Comparison of ENCODE assay signal across 26 mouse cellular contexts in the genomic region with DNA sequence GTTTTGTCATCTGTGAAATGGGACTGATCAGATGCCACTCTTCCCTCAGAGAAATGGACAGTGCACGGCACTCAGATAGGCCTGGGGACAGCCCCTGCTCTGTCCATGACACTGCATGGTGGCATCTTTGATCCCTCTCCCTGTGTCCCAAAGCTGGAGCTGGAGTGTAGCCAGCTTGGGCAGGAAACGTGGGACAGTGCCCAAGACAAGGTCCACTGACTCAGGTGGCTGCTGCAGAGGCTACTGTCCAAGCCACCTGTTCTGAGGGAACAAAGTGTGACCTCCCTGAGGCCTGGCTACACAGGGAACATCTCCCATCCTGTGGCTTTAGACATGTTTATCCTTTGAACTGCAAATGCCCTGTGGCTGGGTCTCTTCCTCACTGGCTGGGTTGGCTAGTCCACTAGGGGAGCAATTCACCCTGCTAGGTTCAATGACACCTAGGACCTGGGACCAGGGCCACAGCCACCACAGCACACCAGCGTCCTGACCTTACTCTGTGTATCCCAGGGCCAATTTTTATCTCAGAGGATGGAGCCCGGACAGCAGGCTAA. TPM values are rescaled to one million over a fixed set of nuclear protein-coding genes. Genes with fewer than 3 reads are reported as not detected.
DNase-seq lines count a peak whose midpoint lies in the region; ATAC-seq and TF ChIP-seq lines count a peak whose summit lies in the region.
"Had no signal": no experiment of that assay in that cellular context is flagged by ENCODE, and none has a peak within 500 bp of the region (broad histone marks: within the 10 kb centered on the region; RNA-seq: fewer than 3 reads in every experiment).

No protein-coding gene starts in this region.

- peaks cover 17% of the 10 kb centered on the region; the same call in 1 of the 2 replicates for H3K27me3 ChIP-seq in intestine, postnatal 0 days (replicated peaks; ENCODE audit: control insufficient read depth, insufficient read depth, low read length)
- 0 out of 2 replicates have a peak, but pooled peaks cover 7% of the 10 kb centered on the region for H3K27me3 ChIP-seq in intestine, embryonic 15.5 days (replicated peaks)
- H3K27me3 ChIP-seq in kidney, embryonic 14.5 days (ENCODE audit: control insufficient read depth, insufficient read depth, low read length): no peaks in the 10 kb centered on the region
- H3K27me3 ChIP-seq in lung, embryonic 14.5 days (ENCODE audit: insufficient read depth, low read length): no peaks in the 10 kb centered on the region; the same call in 1 of the 2 replicates
- H3K27me3 ChIP-seq: neural tube, embryonic 13.5 days had no signal

- no peaks in the 10 kb centered on the region for H3K36me3 ChIP-seq in intestine, postnatal 0 days (ENCODE audit: control insufficient read depth, insufficient read depth)
- no peaks in the 10 kb centered on the region for H3K36me3 ChIP-seq in intestine, embryonic 15.5 days
- H3K36me3 ChIP-seq in kidney, embryonic 14.5 days (ENCODE audit: control insufficient read depth, insufficient read depth, low read length): no peaks in the 10 kb centered on the region
- H3K36me3 ChIP-seq in lung, embryonic 14.5 days (ENCODE audit: insufficient read depth): no peaks in the 10 kb centered on the region
- H3K36me3 ChIP-seq: embryonic facial prominence, embryonic 10.5 days; embryonic facial prominence, embryonic 15.5 days; forebrain, embryonic 12.5 days; midbrain, embryonic 12.5 days; neural tube, embryonic 13.5 days had no signal

- H3K9ac ChIP-seq in intestine, postnatal 0 days (ENCODE audit: low read depth, low read length): no peak overlapping the region
- H3K9ac ChIP-seq in intestine, embryonic 15.5 days: no peak overlapping the region
- H3K9ac ChIP-seq in kidney, embryonic 14.5 days (ENCODE audit: low read depth, low read length): no peak overlapping the region
- H3K9ac ChIP-seq in lung, embryonic 14.5 days: no peak overlapping the region
- H3K9ac ChIP-seq: embryonic facial prominence, embryonic 15.5 days; forebrain, embryonic 12.5 days; forebrain, postnatal 0 days; hindbrain, embryonic 14.5 days; midbrain, embryonic 12.5 days; neural tube, embryonic 13.5 days had no signal

- no peak overlapping the region for H3K27ac ChIP-seq in intestine, postnatal 0 days (ENCODE audit: low read depth, low read length)
- no peak overlapping the region for H3K27ac ChIP-seq in intestine, embryonic 15.5 days
- no peak overlapping the region for H3K27ac ChIP-seq in kidney, embryonic 14.5 days (ENCODE audit: low read depth, low read length)
- no peak overlapping the region for H3K27ac ChIP-seq in lung, embryonic 14.5 days (ENCODE audit: low read depth)
- H3K27ac ChIP-seq: embryonic facial prominence, embryonic 10.5 days; embryonic facial prominence, embryonic 15.5 days; forebrain, embryonic 12.5 days; hindbrain, embryonic 14.5 days; midbrain, embryonic 12.5 days; neural tube, embryonic 13.5 days; stomach, postnatal 0 days had no signal

- H3K4me1 ChIP-seq in intestine, postnatal 0 days (replicated peaks; ENCODE audit: control insufficient read depth, insufficient read depth, low read length): no peaks in the 10 kb centered on the region; the same call in 1 of the 2 replicates
- peaks cover 47% of the 10 kb centered on the region for H3K4me1 ChIP-seq in intestine, embryonic 15.5 days (replicated peaks)
- peaks cover 44% of the 10 kb centered on the region for H3K4me1 ChIP-seq in kidney, embryonic 14.5 days (ENCODE audit: control insufficient read depth, insufficient read depth, low read length)
- peaks cover 42% of the 10 kb centered on the region for H3K4me1 ChIP-seq in lung, embryonic 14.5 days (ENCODE audit: insufficient read depth)

- no peaks in the 10 kb centered on the region for H3K9me3 ChIP-seq in intestine, postnatal 0 days (ENCODE audit: control insufficient read depth)
- no peaks in the 10 kb centered on the region for H3K9me3 ChIP-seq in intestine, embryonic 15.5 days
- H3K9me3 ChIP-seq in kidney, embryonic 14.5 days (ENCODE audit: control insufficient read depth, low read length): no peaks in the 10 kb centered on the region
- H3K9me3 ChIP-seq in lung, embryonic 14.5 days (ENCODE audit: low read depth, low read length): no peaks in the 10 kb centered on the region
- H3K9me3 ChIP-seq: embryonic facial prominence, embryonic 10.5 days; embryonic facial prominence, embryonic 15.5 days; forebrain, embryonic 12.5 days; midbrain, embryonic 12.5 days; neural tube, embryonic 13.5 days had no signal

- 0 out of 2 replicates have a peak, but pooled peaks have one; percentile 12 for TF ChIP-seq CTCF in intestine, postnatal 0 days (IDR thresholded peaks at IDR 0.05; ENCODE audit: low read depth)
- TF ChIP-seq CTCF in lung, embryonic 14.5 days (IDR thresholded peaks at IDR 0.05; ENCODE audit: low read depth): 0 out of 2 replicates have a peak, but pooled peaks have one; percentile 8

- no peak for ATAC-seq in intestine, postnatal 0 days
- no peak for ATAC-seq in intestine, embryonic 15.5 days
- no peak for ATAC-seq in kidney, embryonic 14.5 days (ENCODE audit: low FRiP score, low TSS enrichment)
- ATAC-seq in lung, embryonic 14.5 days (ENCODE audit: insufficient read depth): no peak
- ATAC-seq: forebrain, postnatal 0 days had no signal

- 78% methylated on average over 4 of the region's 4 CpGs for WGBS in intestine, postnatal 0 days
- WGBS in intestine, embryonic 15.5 days: 75% methylated on average over 4 of the region's 4 CpGs
- 75% methylated on average over 4 of the region's 4 CpGs for WGBS in kidney, embryonic 14.5 days
- 65% methylated on average over 4 of the region's 4 CpGs for WGBS in lung, embryonic 14.5 days

- H3K4me3 ChIP-seq in intestine, postnatal 0 days (ENCODE audit: low read depth, low read length): no peak overlapping the region
- no peak overlapping the region for H3K4me3 ChIP-seq in intestine, embryonic 15.5 days (replicated peaks)
- no peak overlapping the region for H3K4me3 ChIP-seq in kidney, embryonic 14.5 days (ENCODE audit: low read length)
- H3K4me3 ChIP-seq in lung, embryonic 14.5 days (ENCODE audit: low read depth, low read length): no peak overlapping the region
- H3K4me3 ChIP-seq: embryonic facial prominence, embryonic 10.5 days; embryonic facial prominence, embryonic 15.5 days; forebrain, embryonic 12.5 days; midbrain, embryonic 12.5 days; neural tube, embryonic 13.5 days had no signal

- peak; percentile 44 to 61 for DNase-seq in kidney, postnatal 36 days
- no peak for DNase-seq in lung, embryonic 14.5 days
- no peak for DNase-seq in lung, adult 18-20 months
- DNase-seq: B cell, adult 2 months; cerebellum, adult 2 months; cerebellum, postnatal 25 days; forebrain, postnatal 0 days; gastrocnemius, postnatal 14 days; kidney, adult 9 months; lung, adult 2 months; right cerebral cortex, postnatal 4 days; thymus, adult 18-20 months; thymus, postnatal 25 days had no signal

- no peak overlapping the region for H3K4me2 ChIP-seq in intestine, postnatal 0 days (replicated peaks; ENCODE audit: low read depth)
- H3K4me2 ChIP-seq in intestine, embryonic 15.5 days (replicated peaks): no peak overlapping the region
- H3K4me2 ChIP-seq in kidney, embryonic 14.5 days (replicated peaks; ENCODE audit: low read depth, low read length): no peak overlapping the region
- no peak overlapping the region for H3K4me2 ChIP-seq in lung, embryonic 14.5 days
- H3K4me2 ChIP-seq: embryonic facial prominence, embryonic 15.5 days; forebrain, embryonic 12.5 days; heart, embryonic 11.5 days; hindbrain, embryonic 14.5 days; midbrain, embryonic 12.5 days; neural tube, embryonic 13.5 days had no signal

RNA-seq across cellular contexts. Expression of a gene that starts 4.7 kb away (rescaled TPM):
- 0.29 TPM in 1 of 2 replicates, not detected in the other for polyA plus RNA-seq in intestine, postnatal 0 days (2015; fragmentation: Nextera tagmentation; extraction: Ambion mirVana)
- polyA plus RNA-seq in intestine, embryonic 15.5 days (2015; fragmentation: Nextera tagmentation; extraction: Ambion mirVana): 0.78 and 0.93 TPM in 2 replicates
- polyA plus RNA-seq in kidney, embryonic 14.5 days (2014; fragmentation: Nextera tagmentation; extraction: Ambion mirVana): 0.24 TPM in 1 of 2 replicates, not detected in the other
- not detected in 2 replicates for polyA plus RNA-seq in lung, embryonic 14.5 days (2014; fragmentation: Nextera tagmentation; extraction: Ambion mirVana)
- polyA plus RNA-seq: heart, embryonic 11.5 days; limb, embryonic 14.5 days; spleen, adult 2 months had no signal

RNA-seq across cellular contexts. Expression of a gene that starts 46.3 kb away (rescaled TPM):
- 6.4 and 7.8 TPM in 2 replicates for polyA plus RNA-seq in intestine, postnatal 0 days (2015; fragmentation: Nextera tagmentation; extraction: Ambion mirVana)
- polyA plus RNA-seq in intestine, embryonic 15.5 days (2015; fragmentation: Nextera tagmentation; extraction: Ambion mirVana): 7.9 and 9.6 TPM in 2 replicates
- 11.3 and 12.1 TPM in 2 replicates for polyA plus RNA-seq in kidney, embryonic 14.5 days (2014; fragmentation: Nextera tagmentation; extraction: Ambion mirVana)
- 12.7 and 14.3 TPM in 2 replicates for polyA plus RNA-seq in lung, embryonic 14.5 days (2014; fragmentation: Nextera tagmentation; extraction: Ambion mirVana)

Comparison
In these comparisons a context has a peak if more than half of its experiments do, and no peak if none do; other contexts are left out.
1. DNase-seq: peak in kidney, postnatal 36 days (2 of 2); none in lung, embryonic 14.5 days (single experiment) and lung, adult 18-20 months (0 of 2).